Mouse (Mus musculus) kidney, adult 2 months (tissue): ENCODE measurements around the gene E4f1.

Experiments
- CTCF ChIP-seq: fragments of 200-500 bp; conservative IDR thresholded peaks from 2 replicates; pipeline ENCODE4 v1.5.1; 2011; ENCODE audit warnings: low read depth, mild to moderate bottlenecking, control low read depth, low read length, moderate library complexity, mixed read lengths; ENCODE audit not compliant: insufficient read depth, insufficient read length
- POLR2A ChIP-seq: fragments of 200-500 bp; IDR thresholded peaks from one replicate; pipeline ENCODE4 v1.6.1; 2011; ENCODE audit warnings: low read depth, low read length, control low read depth

DNA sequence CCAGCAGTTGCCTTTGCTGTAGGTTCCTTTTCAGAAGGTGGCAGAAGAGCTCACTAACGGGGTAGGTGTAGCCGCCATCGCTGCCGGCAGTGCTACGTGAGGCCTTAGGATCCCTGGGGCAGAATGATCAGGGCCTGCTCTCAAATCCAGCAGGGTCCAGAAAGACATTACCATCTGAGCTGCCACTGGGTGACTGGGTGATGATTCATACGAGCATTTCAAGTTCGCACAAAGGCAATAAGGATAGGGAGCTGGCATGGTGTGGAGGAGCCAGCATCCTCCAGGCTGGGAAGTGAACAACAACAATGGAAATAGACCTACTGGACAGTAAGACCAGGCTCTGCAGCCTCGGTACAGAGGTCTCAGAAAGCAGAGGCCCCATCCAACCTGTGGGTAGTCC lies 29.7 kb downstream of the E4f1 start:
- TF ChIP-seq CTCF (no peak), POLR2A (no peak)
